8 mouse cellular contexts compared by ENCODE assay signal in the genomic region with DNA sequence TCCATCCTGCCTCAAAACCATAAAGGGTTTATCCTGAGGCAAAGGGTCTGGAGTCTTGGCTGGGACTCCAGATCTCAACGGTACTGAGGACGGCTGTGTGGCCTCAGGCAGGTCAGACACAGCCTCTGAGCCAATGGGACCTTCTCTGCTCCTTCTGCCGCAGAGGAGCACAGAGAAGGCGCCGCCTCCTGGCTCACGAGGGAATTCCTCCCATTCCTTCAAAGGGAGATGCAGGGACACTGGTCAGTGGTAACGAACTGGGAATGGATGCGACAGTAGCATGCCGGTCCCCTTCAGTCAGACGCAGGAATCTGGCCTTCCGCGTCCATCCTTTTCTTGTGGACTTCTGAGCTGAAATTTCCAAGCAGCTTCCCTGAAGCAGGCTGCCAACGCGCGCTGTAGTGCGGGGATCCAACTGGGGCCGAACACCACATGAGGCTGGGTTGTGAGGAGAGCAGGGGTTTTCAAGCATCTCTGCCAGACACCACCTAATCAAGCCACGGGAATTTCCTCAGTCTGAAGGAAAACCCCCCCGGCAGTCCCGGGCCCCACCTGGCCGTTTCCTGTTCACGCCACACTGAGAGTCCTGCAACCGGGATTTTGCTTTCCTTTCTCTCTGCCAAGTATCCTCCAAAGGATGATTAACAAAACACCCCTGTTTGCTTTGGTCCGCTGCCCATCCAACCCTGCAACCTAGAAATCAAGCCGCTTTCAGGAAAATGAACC. TPM values are rescaled to one million over a fixed set of nuclear protein-coding genes. Genes with fewer than 3 reads are reported as not detected.
DNase-seq lines count a peak whose midpoint lies in the region; ATAC-seq and TF ChIP-seq lines count a peak whose summit lies in the region.

No protein-coding gene starts in this region.

- 5% methylated on average over 25 of the region's 25 CpGs for whole genome bisulfite sequencing in forebrain, postnatal 0 days
- 17% methylated on average over 25 of the region's 25 CpGs for WGBS in intestine, embryonic 15.5 days
- 25% methylated on average over 25 of the region's 25 CpGs for WGBS in liver, embryonic 16.5 days (ENCODE audit: insufficient replicate concordance)
- 16% methylated on average over 25 of the region's 25 CpGs for WGBS in stomach, embryonic 14.5 days

- no peaks in the 10 kb centered on the region for H3K36me3 ChIP-seq in forebrain, postnatal 0 days (ENCODE audit: insufficient read depth)
- no peaks in the 10 kb centered on the region for H3K36me3 ChIP-seq in intestine, embryonic 15.5 days
- no peaks in the 10 kb centered on the region for H3K36me3 ChIP-seq in liver, embryonic 16.5 days (ENCODE audit: control insufficient read depth, insufficient read depth)
- no peaks in the 10 kb centered on the region for H3K36me3 ChIP-seq in stomach, embryonic 14.5 days (ENCODE audit: control insufficient read depth, insufficient read depth, low read length)

- no peak overlapping the region; the same call in 1 of the 2 replicates for H3K27ac ChIP-seq in forebrain, postnatal 0 days (ENCODE audit: low read depth, low read length)
- H3K27ac ChIP-seq in intestine, embryonic 15.5 days, result no peak overlapping the region
- H3K27ac ChIP-seq in liver, embryonic 16.5 days (ENCODE audit: low read length), result no peak overlapping the region
- no peak overlapping the region; the same call in 1 of the 2 replicates for H3K27ac ChIP-seq in stomach, embryonic 14.5 days (ENCODE audit: low read length)

- peak; percentile 65 for TF ChIP-seq CTCF in forebrain, postnatal 0 days (IDR thresholded peaks at IDR 0.05; ENCODE audit: low read depth)

- H3K4me1 ChIP-seq in forebrain, postnatal 0 days (ENCODE audit: insufficient read depth), result peaks cover 6% of the 10 kb centered on the region
- peaks cover 11% of the 10 kb centered on the region; the same call in 1 of the 2 replicates for H3K4me1 ChIP-seq in intestine, embryonic 15.5 days (replicated peaks)
- H3K4me1 ChIP-seq in liver, embryonic 16.5 days (ENCODE audit: control insufficient read depth, low read depth, low read length), result no peaks in the 10 kb centered on the region; the same call in 1 of the 2 replicates
- no peaks in the 10 kb centered on the region for H3K4me1 ChIP-seq in stomach, embryonic 14.5 days (ENCODE audit: control insufficient read depth, insufficient read depth, low read length)

- H3K27me3 ChIP-seq in forebrain, postnatal 0 days (ENCODE audit: insufficient read depth, low read length), result no peaks in the 10 kb centered on the region
- H3K27me3 ChIP-seq in intestine, embryonic 15.5 days (replicated peaks), result no peaks in the 10 kb centered on the region
- H3K27me3 ChIP-seq in liver, embryonic 16.5 days (ENCODE audit: control insufficient read depth, insufficient read depth, low read depth, low read length), result peaks cover 4% of the 10 kb centered on the region; the same call in 1 of the 2 replicates
- no peaks in the 10 kb centered on the region; the same call in 1 of the 2 replicates for H3K27me3 ChIP-seq in stomach, embryonic 14.5 days (ENCODE audit: control insufficient read depth, insufficient read depth, low read length)

- peak; percentile 34 for DNase-seq in gastrocnemius, postnatal 10 days
- DNase-seq in gastrocnemius, adult 8-10 months (ENCODE audit: low spot score in 2 of 2), result no peak
- peak; percentile 73 for DNase-seq in cerebellum, adult 11-12 months
- DNase-seq in forebrain, postnatal 0 days, result peak; percentile 45
- DNase-seq in frontal cortex, adult 2 months (ENCODE audit: extremely low spot score in 1 of 2, low spot score in 1 of 2), result no peak

- H3K4me2 ChIP-seq in forebrain, postnatal 0 days (ENCODE audit: low read depth), result peak overlapping the region; percentile 41
- H3K4me2 ChIP-seq in intestine, embryonic 15.5 days (replicated peaks), result peak overlapping the region; percentile 39
- 0 out of 2 replicates have a peak overlapping the region, but pooled peaks have one; percentile 10 for H3K4me2 ChIP-seq in liver, embryonic 16.5 days (ENCODE audit: low read depth, low read length)
- H3K4me2 ChIP-seq in stomach, embryonic 14.5 days (replicated peaks; ENCODE audit: low read depth, low read length), result 0 out of 2 replicates have a peak overlapping the region, but pooled peaks have one; percentile 2

- ATAC-seq in forebrain, postnatal 0 days, result peak; percentile 54
- ATAC-seq in intestine, embryonic 15.5 days, result no peak
- no peak for ATAC-seq in liver, embryonic 16.5 days (ENCODE audit: low read depth)
- no peak for ATAC-seq in stomach, embryonic 14.5 days (ENCODE audit: insufficient number of reproducible peaks, insufficient read depth, low FRiP score, low read depth)

- H3K9ac ChIP-seq in forebrain, postnatal 0 days, result peak overlapping the region; percentile 39; the same call in 1 of the 2 replicates
- 0 out of 2 replicates have a peak overlapping the region, but pooled peaks have one; percentile 4 for H3K9ac ChIP-seq in intestine, embryonic 15.5 days
- H3K9ac ChIP-seq in liver, embryonic 16.5 days (ENCODE audit: low read depth, low read length), result no peak overlapping the region
- H3K9ac ChIP-seq in stomach, embryonic 14.5 days (replicated peaks; ENCODE audit: low read depth, low read length), result no peak overlapping the region

- 0 out of 2 replicates have a peak overlapping the region, but pooled peaks have one; percentile 6 for H3K4me3 ChIP-seq in forebrain, postnatal 0 days (ENCODE audit: low read depth, low read length)
- 0 out of 2 replicates have a peak overlapping the region, but pooled peaks have one; percentile 1 for H3K4me3 ChIP-seq in intestine, embryonic 15.5 days (replicated peaks)
- no peak overlapping the region for H3K4me3 ChIP-seq in liver, embryonic 16.5 days (ENCODE audit: low read depth, low read length)
- no peak overlapping the region for H3K4me3 ChIP-seq in stomach, embryonic 14.5 days (ENCODE audit: low read depth, low read length)

- no peaks in the 10 kb centered on the region for H3K9me3 ChIP-seq in forebrain, postnatal 0 days (ENCODE audit: low read length)
- no peaks in the 10 kb centered on the region for H3K9me3 ChIP-seq in intestine, embryonic 15.5 days
- no peaks in the 10 kb centered on the region; the same call in 1 of the 2 replicates for H3K9me3 ChIP-seq in liver, embryonic 16.5 days (replicated peaks; ENCODE audit: control insufficient read depth, low read length)
- H3K9me3 ChIP-seq in stomach, embryonic 14.5 days (ENCODE audit: control insufficient read depth, low read depth, low read length), result peaks cover 7% of the 10 kb centered on the region; the same call in 1 of the 2 replicates

RNA-seq across cellular contexts. Expression of a gene that starts 10.3 kb away (rescaled TPM):
- 10 to 100 TPM; 21.9 to 27.5 TPM for total RNA-seq in gastrocnemius, postnatal 10 days (2021)
- 10 to 100 TPM; 27.1 to 32.6 (median 27.3) TPM for total RNA-seq in gastrocnemius, adult 8-10 months (2022)
- total RNA-seq in forebrain, postnatal 0 days (2014; rRNA removed), result 38.6 and 54.1 TPM in 2 replicates
- polyA plus RNA-seq in forebrain, postnatal 0 days (2015; fragmentation: Nextera tagmentation; extraction: Ambion mirVana), result 19.2 and 24.5 TPM in 2 replicates
- 50.3 and 57.5 TPM in 2 replicates for polyA plus RNA-seq in intestine, embryonic 15.5 days (2015; fragmentation: Nextera tagmentation; extraction: Ambion mirVana)
- polyA plus RNA-seq in liver, embryonic 16.5 days (2015; fragmentation: Nextera tagmentation; extraction: Ambion mirVana), result 19.6 and 19.8 TPM in 2 replicates
- polyA plus RNA-seq in stomach, embryonic 14.5 days (2014; fragmentation: Nextera tagmentation; extraction: Ambion mirVana), result 74.2 and 84.8 TPM in 2 replicates
- 23.4 and 25.2 TPM in 2 replicates for polyA plus RNA-seq in frontal cortex, adult 2 months (2012; rRNA removed)

RNA-seq across cellular contexts. Expression of a gene that starts 19.7 kb away (rescaled TPM):
- total RNA-seq in gastrocnemius, postnatal 10 days (2021), result 1 to 10 TPM; 1.9 to 2.5 TPM
- 1 to 10 TPM in 1 of 4 experiments, under 1 TPM in 3; 0.27 to 1.1 (median 0.40) TPM for total RNA-seq in gastrocnemius, adult 8-10 months (2022)
- 0.43 and 0.54 TPM in 2 replicates for total RNA-seq in forebrain, postnatal 0 days (2014; rRNA removed)
- polyA plus RNA-seq in forebrain, postnatal 0 days (2015; fragmentation: Nextera tagmentation; extraction: Ambion mirVana), result 0.53 and 0.85 TPM in 2 replicates
- polyA plus RNA-seq in intestine, embryonic 15.5 days (2015; fragmentation: Nextera tagmentation; extraction: Ambion mirVana), result 24.2 and 25.6 TPM in 2 replicates
- polyA plus RNA-seq in liver, embryonic 16.5 days (2015; fragmentation: Nextera tagmentation; extraction: Ambion mirVana), result 3.1 and 3.4 TPM in 2 replicates
- 10.9 and 13.5 TPM in 2 replicates for polyA plus RNA-seq in stomach, embryonic 14.5 days (2014; fragmentation: Nextera tagmentation; extraction: Ambion mirVana)
- polyA plus RNA-seq in frontal cortex, adult 2 months (2012; rRNA removed), result 0.97 and 1.1 TPM in 2 replicates

RNA-seq across cellular contexts. Expression of a gene that starts 52.7 kb away (rescaled TPM):
- 10 to 100 TPM; 15.5 to 16.4 TPM for total RNA-seq in gastrocnemius, postnatal 10 days (2021)
- total RNA-seq in gastrocnemius, adult 8-10 months (2022), result 1 to 10 TPM; 4.1 to 10.0 (median 7.3) TPM
- 3.9 and 9.8 TPM in 2 replicates for total RNA-seq in forebrain, postnatal 0 days (2014; rRNA removed)
- polyA plus RNA-seq in forebrain, postnatal 0 days (2015; fragmentation: Nextera tagmentation; extraction: Ambion mirVana), result 2.2 and 3.4 TPM in 2 replicates
- polyA plus RNA-seq in intestine, embryonic 15.5 days (2015; fragmentation: Nextera tagmentation; extraction: Ambion mirVana), result 3.2 and 5.3 TPM in 2 replicates
- 3.6 and 4.9 TPM in 2 replicates for polyA plus RNA-seq in liver, embryonic 16.5 days (2015; fragmentation: Nextera tagmentation; extraction: Ambion mirVana)
- 2.7 and 2.9 TPM in 2 replicates for polyA plus RNA-seq in stomach, embryonic 14.5 days (2014; fragmentation: Nextera tagmentation; extraction: Ambion mirVana)
- polyA plus RNA-seq in frontal cortex, adult 2 months (2012; rRNA removed), result 9.0 and 11.2 TPM in 2 replicates

Comparison
In these comparisons a context has a peak if more than half of its experiments do, and no peak if none do; other contexts are left out.
1. DNase-seq: peak in gastrocnemius, postnatal 10 days (single experiment), cerebellum, adult 11-12 months (single experiment) and forebrain, postnatal 0 days (single experiment); none in gastrocnemius, adult 8-10 months (0 of 2) and frontal cortex, adult 2 months (0 of 2).
2. H3K4me3 ChIP-seq: peak in forebrain, postnatal 0 days (single experiment) and intestine, embryonic 15.5 days (single experiment); none in liver, embryonic 16.5 days (single experiment) and stomach, embryonic 14.5 days (single experiment).
3. H3K9ac ChIP-seq: peak in forebrain, postnatal 0 days (single experiment) and intestine, embryonic 15.5 days (single experiment); none in liver, embryonic 16.5 days (single experiment) and stomach, embryonic 14.5 days (single experiment).
4. Peak in every context shown above with its lines, with median percentiles within 50 percentile points of each other: H3K4me2 ChIP-seq.